Mouse (Mus musculus) midbrain, embryonic 15.5 days (tissue): ENCODE data around the gene Gnb5. TPM values are rescaled to one million over a fixed set of nuclear protein-coding genes. Genes with fewer than 3 reads are reported as not detected.
"Not testable (repeated sequence)": the region's sequence is repeated elsewhere in the genome, so short reads cannot be mapped to it uniquely, and the experiment has no call there.

ENCODE experiments used
- ATAC-seq: fragments of 200-750 bp; cut with Nextera tagmentation; replicated peaks from 2 replicates; pipeline ENCODE4 v1.8.0; 2017; ENCODE audit warnings: moderate TSS enrichment
- H3K27ac ChIP-seq: fragments of 300-500 bp; sonication (generic); 2 replicates; pipeline ENCODE4 v1.5.1; 2015; ENCODE audit warnings: mild to moderate bottlenecking, inconsistent platforms
- H3K27me3 ChIP-seq: fragments of 300-500 bp; sonication (generic); replicated peaks from 2 replicates; pipeline ENCODE4 v1.6.1; 2015; ENCODE audit warnings: inconsistent platforms
- H3K36me3 ChIP-seq: fragments of 300-500 bp; sonication (generic); replicated peaks from 2 replicates; pipeline ENCODE4 v1.6.1; 2015; ENCODE audit warnings: inconsistent platforms
- H3K4me1 ChIP-seq: fragments of 300-500 bp; sonication (generic); 2 replicates; pipeline ENCODE4 v1.6.1; 2015; ENCODE audit warnings: inconsistent platforms
- H3K4me2 ChIP-seq: fragments of 300-500 bp; sonication (generic); 2 replicates; pipeline ENCODE4 v1.6.1; 2015; ENCODE audit warnings: inconsistent platforms, mild to moderate bottlenecking, moderate library complexity
- H3K4me3 ChIP-seq: fragments of 300-500 bp; sonication (generic); 2 replicates; pipeline ENCODE4 v1.5.1; 2015; ENCODE audit warnings: mild to moderate bottlenecking, inconsistent platforms
- H3K9ac ChIP-seq: fragments of 300-500 bp; sonication (generic); 2 replicates; pipeline ENCODE4 v1.6.1; 2015; ENCODE audit warnings: mild to moderate bottlenecking, inconsistent platforms
- H3K9me3 ChIP-seq: fragments of 300-500 bp; sonication (generic); 2 replicates; pipeline ENCODE4 v1.6.1; 2016; ENCODE audit warnings: inconsistent platforms
- WGBS: fragments of 180-500 bp; shearing (Covaris S2); methylation state at CpG from one replicate; pipeline ENCODE4 v1.1.7; 2015; ENCODE audit warnings: mixed read lengths; 5-methylcytosine and 5-hydroxymethylcytosine counted together
- polyA plus RNA-seq: library from polyadenylated mRNA; unstranded; fragments of >200 nt; fragmentation: Nextera tagmentation; extraction: Ambion mirVana; gene quantifications from 2 replicates; pipeline ENCODE4 v1.2.1, GENCODE M21; 2015

Gene Gnb5
- polyA plus RNA-seq, 1 experiment from 2014 or later, result 69.5 TPM

DNA sequence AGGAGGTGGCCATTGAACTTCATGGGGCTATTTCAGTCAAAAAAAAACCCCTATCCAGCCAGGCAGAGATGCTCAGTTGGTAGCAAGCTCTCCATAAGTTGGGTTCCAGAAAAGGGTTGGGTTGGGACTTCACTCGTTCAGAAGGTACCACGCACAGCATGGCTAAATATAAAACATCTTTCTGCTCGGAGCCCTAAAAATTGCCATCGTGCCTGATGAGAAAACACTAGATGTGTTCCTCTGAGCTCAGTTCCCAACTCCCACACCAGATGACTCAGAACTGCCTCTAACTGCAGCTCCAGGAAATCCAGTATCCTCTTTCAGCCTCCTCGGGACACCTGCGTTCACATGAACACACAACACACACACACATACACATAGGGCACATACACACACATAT is 31.9 kb downstream of the Gnb5 start:
- ATAC-seq, result no peak
- Histone ChIP-seq H3K36me3 (peaks cover 43% of the 10 kb centered on the region), H3K9me3 (no peaks in the 10 kb centered on the region), H3K4me2 (no peak overlapping the region), H3K27me3 (no peaks in the 10 kb centered on the region), H3K4me3 (no peak overlapping the region), H3K4me1 (no peaks in the 10 kb centered on the region), H3K27ac (no peak overlapping the region), H3K9ac (no peak overlapping the region)
- WGBS, result 92% methylated on average over 6 of the region's 6 CpGs

DNA sequence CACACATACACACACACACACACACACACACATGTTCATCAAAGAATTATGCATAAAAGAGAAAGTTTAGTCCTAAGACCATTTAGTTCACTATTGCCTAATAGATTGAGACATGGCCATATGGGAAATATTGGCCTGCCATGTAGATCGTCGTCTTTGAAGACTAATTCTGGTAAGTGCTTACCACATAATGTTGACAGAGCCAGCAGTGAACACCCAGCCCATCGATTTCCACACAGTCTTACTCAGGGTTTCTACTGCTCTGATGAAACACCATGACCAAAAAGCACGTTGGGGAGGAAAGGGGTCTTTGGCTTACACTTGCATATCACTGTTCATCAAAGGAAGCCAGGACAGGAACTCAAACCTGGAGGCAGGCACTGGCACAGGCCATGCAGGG is 36.3 kb downstream of the Gnb5 start:
- Histone ChIP-seq H3K4me2 (no peak overlapping the region), H3K4me1 (no peaks in the 10 kb centered on the region), H3K36me3 (peaks cover 38% of the 10 kb centered on the region), H3K9ac (no peak overlapping the region), H3K27ac (no peak overlapping the region), H3K27me3 (no peaks in the 10 kb centered on the region), H3K9me3 (no peaks in the 10 kb centered on the region), H3K4me3 (no peak overlapping the region)
- WGBS, result 92% methylated on average over 4 of the region's 4 CpGs
- no peak for ATAC-seq

DNA sequence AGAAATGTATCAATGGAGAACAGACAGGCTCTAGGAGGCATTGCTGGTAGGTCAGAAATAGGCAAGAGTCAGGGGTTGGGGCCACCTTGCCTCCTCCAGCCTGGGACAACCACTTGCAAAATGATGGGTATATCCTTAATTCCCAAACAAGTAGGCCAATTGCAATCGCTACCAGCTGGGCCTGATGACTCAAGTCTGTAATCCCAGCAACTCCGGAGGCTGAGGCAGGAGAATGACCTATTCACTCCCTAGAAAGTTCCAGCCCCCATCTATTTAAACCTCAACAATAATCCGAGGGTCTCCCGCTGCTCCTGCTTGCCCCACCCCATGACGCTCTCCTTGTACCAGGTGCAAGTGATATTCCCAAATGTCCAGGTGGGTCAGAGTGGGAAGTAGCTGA is 41.4 kb downstream of the Gnb5 start, which contains the start of gene Bcl2l10:
Gene Bcl2l10 (plus strand): TSS at position 301 of the 400 bp plus-strand sequence.
- H3K9ac ChIP-seq, result no peak within 1 kb of the TSS
- no peak for ATAC-seq
- H3K36me3 ChIP-seq, result peaks cover 9% of the 10 kb centered on the region; the same call in 1 of the 2 replicates
- H3K4me1 ChIP-seq, result no peaks in the 10 kb centered on the region
- 94% methylated on average over 5 of the region's 5 CpGs for WGBS
- H3K27me3 ChIP-seq, result no peaks in the 10 kb centered on the region
- no peaks in the 10 kb centered on the region for H3K9me3 ChIP-seq
- H3K4me2 ChIP-seq, result no peak within 1 kb of the TSS
- no peak within 1 kb of the TSS for H3K27ac ChIP-seq
- no peak within 1 kb of the TSS for H3K4me3 ChIP-seq

DNA sequence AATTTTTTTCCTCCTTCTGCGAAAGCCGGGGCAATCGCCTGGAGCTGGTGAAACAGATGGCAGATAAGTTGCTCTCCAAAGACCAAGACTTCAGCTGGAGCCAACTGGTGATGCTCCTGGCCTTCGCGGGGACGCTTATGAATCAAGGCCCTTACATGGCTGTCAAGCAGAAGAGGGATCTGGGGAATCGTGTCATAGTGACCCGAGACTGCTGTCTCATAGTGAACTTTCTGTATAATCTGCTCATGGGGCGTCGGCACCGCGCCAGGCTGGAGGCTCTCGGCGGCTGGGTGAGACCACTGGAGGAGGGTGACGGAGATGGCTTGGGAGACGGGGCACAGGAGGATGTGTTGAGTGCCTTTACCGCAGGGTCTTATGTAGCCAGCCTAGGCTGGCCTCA is 42.0 kb downstream of the Gnb5 start:
- Histone ChIP-seq H3K4me2 (no peak overlapping the region), H3K27me3 (no peaks in the 10 kb centered on the region), H3K4me1 (no peaks in the 10 kb centered on the region), H3K9me3 (no peaks in the 10 kb centered on the region), H3K27ac (no peak overlapping the region), H3K4me3 (no peak overlapping the region), H3K9ac (no peak overlapping the region), H3K36me3 (peaks cover 5% of the 10 kb centered on the region; the same call in 1 of the 2 replicates)
- ATAC-seq, result no peak
- 93% methylated on average over 17 of the region's 17 CpGs for WGBS

DNA sequence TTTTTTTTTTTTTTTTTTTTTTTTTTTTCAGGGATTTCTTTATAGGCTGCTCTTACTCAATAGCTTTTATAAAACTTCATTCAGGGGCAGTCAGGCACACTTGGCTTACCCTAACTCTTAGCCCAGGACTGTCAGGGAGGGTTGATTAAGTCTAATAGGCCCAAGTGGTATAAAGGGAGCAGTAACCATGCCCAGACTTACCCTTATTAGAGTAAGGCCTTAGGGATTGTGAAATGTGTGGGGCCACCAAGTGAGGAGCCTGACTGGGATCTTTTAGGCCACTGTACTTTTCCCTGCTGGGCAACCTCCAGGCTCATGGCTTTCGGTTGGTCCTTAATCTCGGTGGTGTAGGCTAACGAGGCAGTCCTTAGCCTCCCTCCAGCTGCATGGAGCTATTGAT is 42.6 kb downstream of the Gnb5 start:
- Histone ChIP-seq H3K9ac (no peak overlapping the region), H3K4me3 (no peak overlapping the region), H3K9me3 (no peaks in the 10 kb centered on the region), H3K4me1 (no peaks in the 10 kb centered on the region), H3K27ac (no peak overlapping the region), H3K4me2 (no peak overlapping the region), H3K27me3 (no peaks in the 10 kb centered on the region), H3K36me3 (peaks cover 3% of the 10 kb centered on the region; the same call in 1 of the 2 replicates)
- WGBS, result 46% methylated on average over 3 of the region's 3 CpGs
- no peak for ATAC-seq

DNA sequence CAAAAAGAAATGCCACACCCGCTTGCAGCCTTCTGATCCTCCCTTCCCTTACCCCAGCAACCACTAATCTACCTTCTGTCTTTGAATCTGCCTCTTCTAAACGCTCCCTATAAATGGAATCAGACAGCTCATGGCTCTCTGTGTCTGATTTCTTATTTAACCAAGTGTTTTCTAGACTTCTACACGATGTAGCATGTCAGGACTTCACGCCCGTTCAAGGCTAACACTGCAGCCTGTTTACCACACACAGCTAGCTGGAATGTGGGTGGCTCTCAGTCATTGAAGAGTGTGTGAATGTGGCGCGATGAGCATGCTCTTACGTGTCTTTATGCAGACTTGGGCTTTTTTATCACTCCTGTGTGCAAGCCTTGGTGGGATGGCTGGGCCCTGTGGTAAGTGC is 47.0 kb downstream of the Gnb5 start:
- no peaks in the 10 kb centered on the region for H3K9me3 ChIP-seq
- H3K27ac ChIP-seq, result no peak overlapping the region
- no peak for ATAC-seq
- no peaks in the 10 kb centered on the region for H3K4me1 ChIP-seq
- no peak overlapping the region for H3K9ac ChIP-seq
- no peak overlapping the region for H3K4me2 ChIP-seq
- H3K4me3 ChIP-seq, result no peak overlapping the region
- H3K27me3 ChIP-seq, result no peaks in the 10 kb centered on the region
- no peaks in the 10 kb centered on the region for H3K36me3 ChIP-seq
- 76% methylated on average over 8 of the region's 8 CpGs for WGBS

DNA sequence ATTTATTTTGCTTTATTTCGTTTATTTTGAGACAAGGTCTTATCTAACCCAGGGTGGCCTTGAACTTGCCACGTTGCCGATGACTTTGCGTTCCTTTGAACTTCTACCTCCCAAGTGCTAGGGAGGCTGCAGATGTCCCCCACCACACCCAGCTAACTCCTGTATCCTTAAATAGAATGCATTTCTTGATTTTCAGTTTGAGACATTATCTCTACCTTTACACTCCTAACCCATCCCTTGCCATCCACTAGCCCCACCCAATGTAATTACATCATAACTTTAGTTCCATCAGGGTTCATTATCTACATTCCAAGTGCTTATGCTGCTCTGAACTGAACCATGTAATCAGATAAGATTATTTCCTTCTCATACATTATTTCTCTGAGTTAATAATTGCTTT is 49.7 kb downstream of the Gnb5 start:
- H3K4me1 ChIP-seq, result no peaks in the 10 kb centered on the region
- no peaks in the 10 kb centered on the region for H3K27me3 ChIP-seq
- ATAC-seq, result no peak
- H3K9ac ChIP-seq, result no peak overlapping the region
- no peaks in the 10 kb centered on the region for H3K36me3 ChIP-seq
- 90% methylated on average over 4 of the region's 4 CpGs for WGBS
- no peak overlapping the region for H3K4me3 ChIP-seq
- H3K4me2 ChIP-seq, result no peak overlapping the region
- no peaks in the 10 kb centered on the region for H3K9me3 ChIP-seq
- no peak overlapping the region for H3K27ac ChIP-seq

DNA sequence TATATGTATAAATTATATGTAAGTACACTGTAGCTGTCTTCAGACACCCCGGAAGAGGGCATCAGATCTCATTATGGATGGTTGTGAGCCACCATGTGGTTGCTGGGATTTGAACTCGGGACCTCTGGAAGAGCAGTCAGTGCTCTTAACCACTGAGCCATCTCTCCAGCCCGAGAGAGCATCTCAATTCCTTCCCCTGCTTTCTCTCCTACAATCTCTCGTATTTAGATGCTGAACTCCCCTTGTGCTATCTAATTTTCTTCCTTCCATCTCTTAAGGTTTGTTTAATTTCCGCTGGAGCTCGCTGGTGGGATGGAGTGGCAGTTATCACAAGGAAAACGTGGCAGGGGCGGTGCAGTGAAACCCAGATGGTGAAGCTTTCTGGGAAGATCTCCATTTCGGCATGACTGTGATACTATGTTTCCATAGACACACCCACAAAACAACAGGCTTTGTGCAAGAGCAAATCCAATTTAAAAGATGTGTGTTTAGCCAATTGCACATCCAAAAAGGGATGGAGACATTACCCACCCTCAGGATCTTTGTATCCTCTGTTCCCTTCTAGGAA is 51.1 kb downstream of the Gnb5 start:
- no peak for ATAC-seq
- Histone ChIP-seq H3K27ac (no peak overlapping the region), H3K9me3 (no peaks in the 10 kb centered on the region), H3K9ac (no peak overlapping the region), H3K4me1 (no peaks in the 10 kb centered on the region), H3K36me3 (no peaks in the 10 kb centered on the region), H3K4me2 (no peak overlapping the region), H3K27me3 (no peaks in the 10 kb centered on the region), H3K4me3 (no peak overlapping the region)
- 78% methylated on average over 9 of the region's 9 CpGs for WGBS

DNA sequence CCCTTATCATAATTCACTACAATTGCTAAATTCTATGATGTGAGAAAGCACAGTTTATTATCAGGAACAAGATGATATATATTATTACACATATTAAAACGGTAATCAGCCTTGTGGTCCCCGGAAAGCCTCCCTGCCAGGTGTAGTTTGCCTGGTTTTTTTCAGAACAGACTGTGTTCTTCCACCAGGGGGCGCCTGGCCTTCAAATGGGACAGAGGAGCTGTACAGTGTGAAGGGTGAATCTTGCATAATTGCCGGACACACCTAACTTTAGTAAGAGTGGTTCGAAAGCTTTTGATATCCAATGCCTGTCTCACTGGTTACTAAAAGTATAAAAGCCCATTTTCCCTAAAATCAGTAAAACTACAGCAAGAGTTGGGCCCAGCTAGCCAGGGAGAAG is 55.6 kb downstream of the Gnb5 start:
- WGBS, result 38% methylated on average over 5 of the region's 5 CpGs
- no peak overlapping the region for H3K4me3 ChIP-seq
- H3K4me1 ChIP-seq, result no peaks in the 10 kb centered on the region
- H3K4me2 ChIP-seq, result no peak overlapping the region
- H3K9me3 ChIP-seq, result no peaks in the 10 kb centered on the region
- H3K27ac ChIP-seq, result no peak overlapping the region
- no peaks in the 10 kb centered on the region for H3K36me3 ChIP-seq
- H3K9ac ChIP-seq, result no peak overlapping the region
- 0 out of 2 replicates have a peak, but pooled peaks have one; percentile 48 for ATAC-seq
- H3K27me3 ChIP-seq, result no peaks in the 10 kb centered on the region

DNA sequence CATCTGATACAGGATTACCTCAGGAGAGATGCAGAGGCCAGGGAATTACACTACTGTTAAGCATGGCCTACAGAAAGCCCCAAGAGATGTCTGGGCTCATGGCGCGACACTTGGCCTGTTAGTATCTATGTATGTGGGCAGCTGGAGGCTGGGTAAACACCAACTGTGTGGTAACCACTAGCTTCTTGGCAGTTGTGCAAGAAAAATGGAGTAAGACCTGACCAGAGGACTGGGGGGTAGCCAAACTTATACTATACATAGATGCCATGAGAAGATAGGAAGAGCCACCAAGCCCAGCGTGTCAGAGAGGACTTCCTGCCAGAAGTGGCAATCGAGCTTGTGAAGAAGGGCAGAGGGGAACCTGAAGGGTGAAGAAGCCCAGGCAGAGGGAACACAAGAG is 56.1 kb downstream of the Gnb5 start:
- no peaks in the 10 kb centered on the region for H3K36me3 ChIP-seq
- WGBS, result 92% methylated on average over 4 of the region's 4 CpGs
- H3K4me1 ChIP-seq, result no peaks in the 10 kb centered on the region
- H3K9ac ChIP-seq, result no peak overlapping the region
- no peak overlapping the region for H3K27ac ChIP-seq
- no peaks in the 10 kb centered on the region for H3K27me3 ChIP-seq
- ATAC-seq, result no peak
- no peak overlapping the region for H3K4me3 ChIP-seq
- no peaks in the 10 kb centered on the region for H3K9me3 ChIP-seq
- no peak overlapping the region for H3K4me2 ChIP-seq

DNA sequence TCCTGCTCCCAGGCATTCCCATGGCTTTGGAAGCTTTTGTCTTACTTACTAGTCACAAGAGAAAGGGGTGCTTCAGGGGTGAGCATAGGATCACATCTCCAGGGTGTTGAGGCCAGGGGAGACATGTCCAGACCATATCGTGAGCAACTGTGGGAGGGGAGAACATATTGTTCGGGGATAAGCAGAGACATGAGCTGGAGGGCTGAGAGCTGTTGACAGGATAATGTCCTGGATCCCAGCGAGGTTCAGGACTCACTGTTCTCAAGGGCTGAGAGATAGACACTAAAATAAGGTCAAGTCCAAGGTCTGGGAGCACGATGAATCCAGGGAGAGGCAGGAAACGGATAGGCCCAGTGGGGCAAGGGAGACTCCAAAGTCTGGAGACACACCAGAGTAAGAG is 56.9 kb downstream of the Gnb5 start:
- H3K4me3 ChIP-seq, result no peak overlapping the region
- no peaks in the 10 kb centered on the region for H3K9me3 ChIP-seq
- no peak overlapping the region for H3K4me2 ChIP-seq
- H3K27ac ChIP-seq, result no peak overlapping the region
- no peak for ATAC-seq
- WGBS, result 78% methylated on average over 5 of the region's 5 CpGs
- H3K4me1 ChIP-seq, result no peaks in the 10 kb centered on the region
- H3K36me3 ChIP-seq, result no peaks in the 10 kb centered on the region
- H3K9ac ChIP-seq, result no peak overlapping the region
- no peaks in the 10 kb centered on the region for H3K27me3 ChIP-seq

DNA sequence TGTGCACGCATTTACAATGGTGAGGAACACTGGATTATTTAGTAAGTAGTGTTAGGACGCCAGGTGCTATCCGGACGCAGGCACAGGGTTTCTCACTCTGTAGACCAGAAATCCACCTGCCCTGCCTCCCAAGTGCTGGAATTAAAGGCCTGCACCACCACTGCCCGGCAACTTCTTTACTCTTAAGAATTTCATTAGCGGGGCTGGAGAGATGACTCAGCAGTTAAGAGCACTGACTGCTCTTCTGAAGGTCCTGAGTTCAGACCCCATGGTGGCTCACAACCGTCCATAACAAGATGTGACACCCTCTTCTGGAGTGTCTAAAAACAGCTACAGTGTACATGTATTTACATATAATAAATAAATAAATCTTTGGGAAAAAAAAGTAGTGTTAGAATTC is 57.6 kb downstream of the Gnb5 start:
- H3K4me1 ChIP-seq, H3K27me3 ChIP-seq, ATAC-seq, H3K4me3 ChIP-seq, H3K36me3 ChIP-seq, H3K9me3 ChIP-seq, H3K4me2 ChIP-seq, H3K27ac ChIP-seq, H3K9ac ChIP-seq: not testable (repeated sequence)
- 69% methylated on average over 7 of the region's 7 CpGs for WGBS

DNA sequence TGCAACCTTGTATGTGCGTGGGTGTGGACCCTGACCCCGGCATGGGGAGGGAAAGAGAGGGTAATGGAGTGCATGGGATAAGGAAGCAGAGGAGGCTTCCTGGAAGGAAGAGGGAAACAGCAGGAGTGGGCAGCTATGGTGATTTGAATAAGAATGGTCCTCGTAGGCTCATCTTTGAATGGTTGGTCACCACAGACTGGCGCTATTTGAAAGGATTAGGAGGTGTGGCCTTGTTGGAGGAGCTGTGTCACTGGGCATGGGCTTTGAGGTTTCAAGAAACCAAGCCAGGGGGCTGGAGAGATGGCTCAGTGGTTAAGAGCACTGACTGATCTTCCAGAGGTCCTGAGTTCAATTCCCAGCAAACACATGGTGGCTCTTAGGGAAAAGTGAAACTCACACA is 59.1 kb downstream of the Gnb5 start:
- no peaks in the 10 kb centered on the region for H3K4me1 ChIP-seq
- H3K36me3 ChIP-seq, result no peaks in the 10 kb centered on the region
- no peaks in the 10 kb centered on the region for H3K9me3 ChIP-seq
- H3K4me3 ChIP-seq, result no peak overlapping the region
- H3K4me2 ChIP-seq, result no peak overlapping the region
- no peak overlapping the region for H3K27ac ChIP-seq
- no peak overlapping the region for H3K9ac ChIP-seq
- WGBS, result 61% methylated on average over 4 of the region's 4 CpGs
- no peak for ATAC-seq
- H3K27me3 ChIP-seq, result no peaks in the 10 kb centered on the region
